Mouse (Mus musculus) olfactory bulb, adult 2 months (tissue): ENCODE results near the gene Uqcc3.

Source experiments
- CTCF ChIP-seq: fragments of 200-500 bp; IDR thresholded peaks from 2 replicates; pipeline ENCODE4 v1.5.1; 2012; ENCODE audit warnings: low read depth, mild to moderate bottlenecking, low read length, moderate library complexity; ENCODE audit not compliant: insufficient read depth
- POLR2A ChIP-seq: fragments of 200-500 bp; IDR thresholded peaks from 2 replicates; pipeline ENCODE4 v1.6.1; 2012; ENCODE audit warnings: mild to moderate bottlenecking, low read depth, low read length, moderate library complexity; ENCODE audit not compliant: insufficient read depth

- no peak for TF ChIP-seq POLR2A
- no peak for TF ChIP-seq CTCF
Observed at GRCm38 (mm10) chr19:8839908-8840791, 40.6 kb downstream of the Uqcc3 start.
